Mouse (Mus musculus) embryonic facial prominence, embryonic 14.5 days (tissue): ENCODE data around the gene Rhebl1. TPM values are rescaled to one million over a fixed set of nuclear protein-coding genes. Genes with fewer than 3 reads are reported as not detected.

Source experiments
- ATAC-seq: fragments of 200-750 bp; cut with Nextera tagmentation; 2 replicates; pipeline ENCODE4 v1.8.0; 2017; ENCODE audit warnings: low read depth, moderate number of reproducible peaks, moderate TSS enrichment
- DNase-seq: peaks from one replicate; pipeline ENCODE4 v3.0.0-alpha.2; 2015; ENCODE audit warnings: low spot score
- H3K27ac ChIP-seq: fragments of 300-500 bp; sonication (generic); replicated peaks from 2 replicates; pipeline ENCODE4 v1.5.1; 2014; ENCODE audit warnings: low read depth, mild to moderate bottlenecking, low read length, moderate library complexity
- H3K27me3 ChIP-seq: fragments of 300-500 bp; sonication (generic); replicated peaks from 2 replicates; pipeline ENCODE4 v1.6.1; 2014; ENCODE audit warnings: low read length; ENCODE audit not compliant: control insufficient read depth, insufficient read depth
- H3K36me3 ChIP-seq: fragments of 300-500 bp; sonication (generic); 2 replicates; pipeline ENCODE4 v1.6.1; 2014; ENCODE audit warnings: low read length, mixed read lengths; ENCODE audit not compliant: control insufficient read depth, insufficient read depth
- H3K4me1 ChIP-seq: fragments of 300-500 bp; sonication (generic); 2 replicates; pipeline ENCODE4 v1.6.1; 2014; ENCODE audit warnings: antibody characterized with exemption, low read length; ENCODE audit not compliant: control insufficient read depth, insufficient read depth
- H3K4me2 ChIP-seq: fragments of 300-500 bp; sonication (generic); 2 replicates; pipeline ENCODE4 v1.6.1; 2014; ENCODE audit warnings: low read depth, mild to moderate bottlenecking, low read length, moderate library complexity, mixed read lengths
- H3K4me3 ChIP-seq: fragments of 300-500 bp; sonication (generic); 2 replicates; pipeline ENCODE4 v1.5.1; 2014; ENCODE audit warnings: low read depth, mild to moderate bottlenecking, low read length
- H3K9ac ChIP-seq: fragments of 300-500 bp; sonication (generic); 2 replicates; pipeline ENCODE4 v1.6.1; 2014; ENCODE audit warnings: low read depth, mild to moderate bottlenecking, low read length, moderate library complexity, mixed read lengths
- H3K9me3 ChIP-seq: fragments of 300-500 bp; sonication (generic); 2 replicates; pipeline ENCODE4 v1.6.1; 2016; ENCODE audit warnings: low read length; ENCODE audit not compliant: control insufficient read depth
- WGBS: fragments of 180-500 bp; shearing (Covaris S2); extraction: QIAGEN DNeasy Blood & Tissue Kit; methylation state at CpG from one replicate; pipeline ENCODE4 v1.1.7; 2014; 5-methylcytosine and 5-hydroxymethylcytosine counted together
- polyA plus RNA-seq: library from polyadenylated mRNA; unstranded; fragments of >200 nt; fragmentation: Nextera tagmentation; extraction: Ambion mirVana; gene quantifications from 2 replicates; pipeline ENCODE4 v1.2.1, GENCODE M21; 2014

Gene Rhebl1
- polyA plus RNA-seq, 1 experiment from 2014 or later, result 8.4 TPM

GRCm38 (mm10) chr15:98831684-98832035, 62.7 kb downstream of the Rhebl1 start:
- Histone ChIP-seq H3K27me3 (no peaks in the 10 kb centered on the region), H3K4me3 (peak overlapping the region; percentile 77), H3K4me1 (peaks cover 9% of the 10 kb centered on the region; the same call in 1 of the 2 replicates), H3K9ac (peak overlapping the region; percentile 89), H3K9me3 (no peaks in the 10 kb centered on the region), H3K36me3 (peaks cover 51% of the 10 kb centered on the region), H3K4me2 (peak overlapping the region; percentile 65), H3K27ac (peak overlapping the region; percentile 98)
- no peak for DNase-seq
- WGBS, result 12% methylated on average over 9 of the region's 9 CpGs
- no peak for ATAC-seq

- Histone ChIP-seq H3K9ac (peak within 1 kb of the TSS; percentile 89), H3K27ac (peak within 1 kb of the TSS; percentile 98), H3K4me1 (peaks cover 9% of the 10 kb centered on the region; the same call in 1 of the 2 replicates), H3K36me3 (peaks cover 44% of the 10 kb centered on the region), H3K9me3 (no peaks in the 10 kb centered on the region), H3K4me2 (peak within 1 kb of the TSS; percentile 65), H3K27me3 (no peaks in the 10 kb centered on the region), H3K4me3 (peak within 1 kb of the TSS; percentile 77)
- DNase-seq, result peak; percentile 97
- peak; percentile 97 for ATAC-seq
- under 1% methylated on average over 46 of the region's 66 CpGs for WGBS
Observed at GRCm38 (mm10) chr15:98830736-98831683, 63.3 kb downstream of the Rhebl1 start, which contains the start of gene Prkag1. Prkag1 (minus strand) TSS chr15:98831521.

Other genes with a start within 250 kb of the Rhebl1 start
- 21.5 and 23.4 TPM in 2 replicates for gene Ddx23, start 231.6 kb downstream of the Rhebl1 start, polyA plus RNA-seq
- 0.42 TPM in 2 replicates for gene Rnd1, start 217.1 kb downstream of the Rhebl1 start, polyA plus RNA-seq
- 1.7 and 3.9 TPM in 2 replicates for gene Ccdc65, start 186.3 kb downstream of the Rhebl1 start, polyA plus RNA-seq
- gene Fkbp11, start 166.3 kb downstream of the Rhebl1 start, polyA plus RNA-seq, result 88.8 and 108 TPM in 2 replicates
- 33.9 and 34.8 TPM in 2 replicates for gene Arf3, start 131.3 kb downstream of the Rhebl1 start, polyA plus RNA-seq
- 4.1 and 4.3 TPM in 2 replicates for gene Wnt10b, start 116.4 kb downstream of the Rhebl1 start, polyA plus RNA-seq
- gene Wnt1, start 104.7 kb downstream of the Rhebl1 start, polyA plus RNA-seq, result 0.10 TPM in 1 of 2 replicates, not detected in the other
- 0.07 TPM in 1 of 2 replicates, not detected in the other for gene Ddn, start 85.0 kb downstream of the Rhebl1 start, polyA plus RNA-seq
- gene Prkag1, start 63.0 kb downstream of the Rhebl1 start, polyA plus RNA-seq, result 71.7 and 80.6 TPM in 2 replicates
- gene Kmt2d, start 23.3 kb downstream of the Rhebl1 start, polyA plus RNA-seq, result 13.8 and 15.5 TPM in 2 replicates
- 2.0 and 3.1 TPM in 2 replicates for gene Dhh, start 4.0 kb upstream of the Rhebl1 start, polyA plus RNA-seq
- 3.9 and 4.3 TPM in 2 replicates for gene Lmbr1l, start 23.7 kb upstream of the Rhebl1 start, polyA plus RNA-seq
- 1,523 and 1,643 TPM in 2 replicates for gene Tuba1b, start 40.0 kb upstream of the Rhebl1 start, polyA plus RNA-seq
- gene Gm49450, start 59.0 kb upstream of the Rhebl1 start, polyA plus RNA-seq, result not detected in 2 replicates
- 1,836 and 1,958 TPM in 2 replicates for gene Tuba1a, start 59.2 kb upstream of the Rhebl1 start, polyA plus RNA-seq
- 133 and 149 TPM in 2 replicates for gene Tuba1c, start 135.4 kb upstream of the Rhebl1 start, polyA plus RNA-seq
- 66.3 and 71.0 TPM in 2 replicates for gene Prph, start 160.6 kb upstream of the Rhebl1 start, polyA plus RNA-seq
- gene Troap, start 180.0 kb upstream of the Rhebl1 start, polyA plus RNA-seq, result 15.3 and 24.4 TPM in 2 replicates
- 0.11 and 0.13 TPM in 2 replicates for gene C1ql4, start 193.3 kb upstream of the Rhebl1 start, polyA plus RNA-seq
- 0.38 TPM in 1 of 2 replicates, not detected in the other for gene Dnajc22, start 198.6 kb upstream of the Rhebl1 start, polyA plus RNA-seq
- gene Spats2, start 231.4 kb upstream of the Rhebl1 start, polyA plus RNA-seq, result 35.5 and 38.9 TPM in 2 replicates